Mouse (Mus musculus) kidney, adult 2 months (tissue): ENCODE measurements around the gene Prkag2.

ENCODE experiments used
- CTCF ChIP-seq: fragments of 200-500 bp; conservative IDR thresholded peaks from 2 replicates; pipeline ENCODE4 v1.5.1; 2011; ENCODE audit warnings: low read depth, mild to moderate bottlenecking, control low read depth, low read length, moderate library complexity, mixed read lengths; ENCODE audit not compliant: insufficient read depth, insufficient read length
- POLR2A ChIP-seq: fragments of 200-500 bp; IDR thresholded peaks from one replicate; pipeline ENCODE4 v1.6.1; 2011; ENCODE audit warnings: low read depth, low read length, control low read depth

GRCm38 (mm10) chr5:24913656-24914055 lies 186.8 kb downstream of the Prkag2 start:
- TF ChIP-seq CTCF (no peak), POLR2A (no peak)
